Mouse (Mus musculus): Measurements from ENCODE around the gene Myh3.
A peak's percentile ranks its signal among the peaks of the same experiment; 100 is the strongest.

The Myh3 gene

GRCm38 (mm10) chr11:67104714-67105113, 26.6 kb downstream of the Myh3 start:
- DNase-seq (ENCODE audit: low read depth, low spot score) = no peak

GRCm38 (mm10) chr11:67105689-67106088, 27.6 kb downstream of the Myh3 start:
- DNase-seq (ENCODE audit: low read depth, low spot score) = no peak

- DNase-seq (ENCODE audit: low read depth, low spot score) = no peak
These were observed 28.9 kb downstream of the Myh3 start for GRCm38 (mm10) chr11:67106973-67107372.

GRCm38 (mm10) chr11:67110168-67110948, 32.3 kb downstream of the Myh3 start:
- DNase-seq (ENCODE audit: low read depth, low spot score) = peak; percentile 60

- DNase-seq (ENCODE audit: low read depth, low spot score) = peak; percentile 54
These were observed 34.1 kb downstream of the Myh3 start for GRCm38 (mm10) chr11:67112019-67112850.

- DNase-seq (ENCODE audit: low read depth, low spot score) = peak; percentile 63
These were observed 34.7 kb downstream of the Myh3 start for GRCm38 (mm10) chr11:67112851-67113202.

GRCm38 (mm10) chr11:67113381-67113780, 35.3 kb downstream of the Myh3 start:
- no peak for DNase-seq (ENCODE audit: low read depth, low spot score)

- DNase-seq (ENCODE audit: low read depth, low spot score) = no peak
These were observed 36.2 kb downstream of the Myh3 start for GRCm38 (mm10) chr11:67114261-67114660.

GRCm38 (mm10) chr11:67114901-67115300, 36.8 kb downstream of the Myh3 start:
- DNase-seq (ENCODE audit: low read depth, low spot score) = no peak

GRCm38 (mm10) chr11:67116725-67117124, 38.6 kb downstream of the Myh3 start:
- no peak for DNase-seq (ENCODE audit: low read depth, low spot score)

- no peak for DNase-seq (ENCODE audit: low read depth, low spot score)
These were observed 41.5 kb downstream of the Myh3 start for GRCm38 (mm10) chr11:67119539-67120070.

GRCm38 (mm10) chr11:67120697-67121294, 42.7 kb downstream of the Myh3 start:
- DNase-seq (ENCODE audit: low read depth, low spot score) = no peak

GRCm38 (mm10) chr11:67124943-67125342, 46.8 kb downstream of the Myh3 start:
- no peak for DNase-seq (ENCODE audit: low read depth, low spot score)

- no peak for DNase-seq (ENCODE audit: low read depth, low spot score)
These were observed 47.3 kb downstream of the Myh3 start for GRCm38 (mm10) chr11:67125361-67125760.

GRCm38 (mm10) chr11:67133526-67133925, 55.4 kb downstream of the Myh3 start:
- DNase-seq (ENCODE audit: low read depth, low spot score) = no peak

GRCm38 (mm10) chr11:67134654-67135053, 56.6 kb downstream of the Myh3 start:
- no peak for DNase-seq (ENCODE audit: low read depth, low spot score)

GRCm38 (mm10) chr11:67135532-67135931, 57.4 kb downstream of the Myh3 start:
- DNase-seq (ENCODE audit: low read depth, low spot score) = no peak

- DNase-seq (ENCODE audit: low read depth, low spot score) = no peak
These were observed 61.5 kb downstream of the Myh3 start for GRCm38 (mm10) chr11:67139556-67139955.

GRCm38 (mm10) chr11:67140175-67140574, 62.1 kb downstream of the Myh3 start:
- DNase-seq (ENCODE audit: low read depth, low spot score) = no peak

GRCm38 (mm10) chr11:67141031-67141430, 62.9 kb downstream of the Myh3 start:
- no peak for DNase-seq (ENCODE audit: low read depth, low spot score)

- DNase-seq (ENCODE audit: low read depth, low spot score) = no peak
These were observed 63.9 kb downstream of the Myh3 start for GRCm38 (mm10) chr11:67142047-67142446.

GRCm38 (mm10) chr11:67143065-67143464, 65.0 kb downstream of the Myh3 start:
- DNase-seq (ENCODE audit: low read depth, low spot score) = no peak

All from retina, postnatal 7 days (tissue).